Mouse (Mus musculus) liver, embryonic 14 days (tissue): ENCODE results near the gene Gm5941. TPM values are rescaled to one million over a fixed set of nuclear protein-coding genes. Genes with fewer than 3 reads are reported as not detected.

Source experiments
- polyA plus RNA-seq: library from polyadenylated mRNA; depleted of rRNA; stranded (reverse); fragments of >200 nt; gene quantifications from 2 replicates; pipeline ENCODE4 v1.2.3, GENCODE M21; 2012; rRNA removed

Gene Gm5941
- polyA plus RNA-seq, result not detected in 2 replicates

DNA sequence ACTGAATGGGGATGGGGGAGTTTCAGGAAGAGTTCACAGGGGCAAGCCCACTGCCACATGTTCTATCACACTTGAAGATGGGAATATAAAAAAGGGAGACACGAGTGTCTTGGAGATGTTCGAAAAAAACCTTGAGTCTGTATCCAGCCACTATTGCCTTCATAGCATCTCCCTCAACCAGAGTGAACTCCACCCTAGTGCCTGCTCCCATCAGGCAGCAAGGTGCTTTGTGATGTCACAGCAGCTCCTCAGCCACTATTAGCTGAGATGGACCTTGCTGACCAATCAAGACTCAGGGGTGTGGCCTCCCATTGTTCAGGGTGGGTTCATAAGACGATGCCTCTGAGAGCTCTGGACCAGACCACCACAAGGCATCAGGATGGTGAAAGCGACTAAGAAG is at the start of gene Gm5941:
TSS of gene Gm5941 (plus strand) at position 301 of the 400 bp plus-strand sequence.

Other genes starting within 250 kb of the Gm5941 start
- gene Mageb18, start 109.6 kb downstream of the Gm5941 start, polyA plus RNA-seq, result not detected in 2 replicates